Mouse (Mus musculus): ENCODE measurements around the gene Smg8. TPM values are rescaled to one million over a fixed set of nuclear protein-coding genes. Genes with fewer than 3 reads are reported as not detected.

Smg8 gene
- polyA plus RNA-seq, 1 experiment from 2014 or later = 6.7 TPM

DNA sequence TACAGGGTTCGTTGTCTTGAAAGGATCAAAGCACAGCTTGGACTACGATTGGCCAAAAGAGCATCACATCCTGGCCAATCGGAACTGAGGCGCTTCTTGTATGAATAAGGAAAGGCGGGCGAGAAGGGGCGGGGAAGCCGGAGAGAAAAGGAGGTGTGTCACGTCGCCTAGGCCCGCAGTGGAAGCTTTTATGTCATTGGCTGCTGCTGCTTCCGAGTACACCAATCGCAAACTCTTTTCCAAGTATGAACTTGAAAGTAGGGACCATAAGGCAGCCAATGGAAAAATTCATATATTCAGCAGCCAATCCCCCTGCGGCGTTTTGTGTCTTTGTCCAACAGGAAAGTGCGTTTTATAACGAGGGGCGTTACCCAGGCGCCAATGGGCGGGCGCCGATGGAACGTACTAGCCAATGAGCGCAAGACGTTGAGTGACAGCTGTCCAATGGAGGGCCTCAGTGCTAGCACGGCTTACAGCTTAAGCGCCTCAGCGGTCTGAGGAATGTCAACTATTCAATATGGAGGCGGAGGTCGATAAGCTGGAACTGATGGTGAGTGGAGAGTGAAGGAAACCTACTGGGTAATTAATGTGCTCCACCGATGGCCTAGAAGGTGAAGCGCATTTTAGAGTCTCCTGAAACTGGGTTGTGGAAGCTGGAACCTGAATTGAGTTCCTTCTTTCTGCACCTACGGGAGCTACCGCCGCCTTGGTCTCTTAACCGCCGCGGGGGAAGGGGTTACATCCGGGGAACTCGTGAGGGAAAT lies 22.4 kb upstream of the Smg8 start, which contains the start of gene Ska2:
TSS of gene Ska2 (plus strand) at position 480 of the 764 bp plus-strand sequence.
- Histone ChIP-seq H3K27me3 (ENCODE audit: control insufficient read depth, insufficient read depth, low read depth, low read length) (no peaks in the 10 kb centered on the region), H3K36me3 (ENCODE audit: control insufficient read depth, insufficient read depth) (peaks cover 35% of the 10 kb centered on the region), H3K4me1 (ENCODE audit: control insufficient read depth, low read depth, low read length) (peaks cover 11% of the 10 kb centered on the region), H3K4me3 (ENCODE audit: low read depth, low read length) (peak within 1 kb of the TSS; percentile 85), H3K4me2 (ENCODE audit: low read depth, low read length) (peak within 1 kb of the TSS; percentile 69), H3K27ac (ENCODE audit: low read length) (peak within 1 kb of the TSS; percentile 90), H3K9me3 (replicated peaks; ENCODE audit: control insufficient read depth, low read length) (no peaks in the 10 kb centered on the region), H3K9ac (ENCODE audit: low read depth, low read length) (peak within 1 kb of the TSS; percentile 88)
- WGBS (ENCODE audit: insufficient replicate concordance) = under 1% methylated on average over 40 of the region's 40 CpGs
- peak; percentile 94 for ATAC-seq (ENCODE audit: low read depth)

DNA sequence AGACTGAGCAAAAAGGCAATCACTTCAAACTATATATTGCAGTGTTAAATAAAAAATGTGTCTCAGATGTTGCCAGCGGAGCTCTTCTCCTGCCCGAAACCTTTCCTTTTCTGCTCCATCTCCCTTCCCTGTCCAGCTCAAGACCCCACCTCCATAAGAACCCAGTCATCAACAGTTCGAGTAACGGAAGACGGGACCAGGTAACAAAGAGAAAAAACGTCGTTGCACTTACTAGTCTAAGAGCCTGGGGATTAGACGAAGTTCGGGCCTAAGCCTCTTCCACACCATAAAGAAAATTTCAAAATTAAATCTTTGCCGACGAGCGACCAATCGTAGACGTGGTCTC lies 21.8 kb upstream of the Smg8 start, which contains the start of gene Prr11:
TSS of gene Prr11 (minus strand) at position 300 of the 346 bp plus-strand sequence.
- peak within 1 kb of the TSS; percentile 69 for H3K4me2 ChIP-seq (ENCODE audit: low read depth, low read length)
- peak within 1 kb of the TSS; percentile 85 for H3K4me3 ChIP-seq (ENCODE audit: low read depth, low read length)
- H3K27me3 ChIP-seq (ENCODE audit: control insufficient read depth, insufficient read depth, low read depth, low read length) = no peaks in the 10 kb centered on the region
- peak within 1 kb of the TSS; percentile 90 for H3K27ac ChIP-seq (ENCODE audit: low read length)
- peak within 1 kb of the TSS; percentile 88 for H3K9ac ChIP-seq (ENCODE audit: low read depth, low read length)
- no peaks in the 10 kb centered on the region for H3K9me3 ChIP-seq (replicated peaks; ENCODE audit: control insufficient read depth, low read length)
- 0% methylated on average over 14 of the region's 14 CpGs for WGBS (ENCODE audit: insufficient replicate concordance)
- peaks cover 11% of the 10 kb centered on the region for H3K4me1 ChIP-seq (ENCODE audit: control insufficient read depth, low read depth, low read length)
- peaks cover 36% of the 10 kb centered on the region for H3K36me3 ChIP-seq (ENCODE audit: control insufficient read depth, insufficient read depth)
- no peak for ATAC-seq (ENCODE audit: low read depth)

DNA sequence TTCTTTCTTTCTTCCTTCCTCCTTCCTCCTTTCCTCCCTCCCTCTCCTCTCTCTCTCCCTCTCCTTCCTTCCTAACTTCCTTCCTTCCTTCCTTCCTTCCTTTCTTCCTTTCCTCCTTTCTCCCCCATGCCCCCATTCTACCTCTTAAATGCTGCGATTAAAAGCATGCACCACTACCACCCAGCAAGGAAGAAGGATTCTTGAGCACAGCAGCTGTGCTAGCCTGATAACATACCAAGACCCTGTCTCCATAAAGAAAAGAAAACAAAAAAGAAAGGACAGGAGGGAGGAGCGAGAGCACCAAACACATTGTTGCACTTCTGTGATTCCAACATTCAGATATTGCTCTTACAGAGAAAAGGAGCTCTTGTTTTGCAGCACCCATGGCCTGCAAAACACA lies 568 bp upstream of the Smg8 start:
- H3K36me3 ChIP-seq (ENCODE audit: control insufficient read depth, insufficient read depth) = peaks cover 25% of the 10 kb centered on the region
- peak overlapping the region; percentile 78 for H3K4me2 ChIP-seq (ENCODE audit: low read depth, low read length)
- H3K9me3 ChIP-seq (replicated peaks; ENCODE audit: control insufficient read depth, low read length) = no peaks in the 10 kb centered on the region
- H3K27ac ChIP-seq (ENCODE audit: low read length) = no peak overlapping the region; the same call in 1 of the 2 replicates
- H3K4me3 ChIP-seq (ENCODE audit: low read depth, low read length) = peak overlapping the region; percentile 89
- H3K27me3 ChIP-seq (ENCODE audit: control insufficient read depth, insufficient read depth, low read depth, low read length) = no peaks in the 10 kb centered on the region
- ATAC-seq (ENCODE audit: low read depth) = peak; percentile 34; the same call in 1 of the 2 replicates
- 19% methylated on average over 2 of the region's 2 CpGs for WGBS (ENCODE audit: insufficient replicate concordance)
- H3K4me1 ChIP-seq (ENCODE audit: control insufficient read depth, low read depth, low read length) = peaks cover 24% of the 10 kb centered on the region
- H3K9ac ChIP-seq (ENCODE audit: low read depth, low read length) = peak overlapping the region; percentile 83

DNA sequence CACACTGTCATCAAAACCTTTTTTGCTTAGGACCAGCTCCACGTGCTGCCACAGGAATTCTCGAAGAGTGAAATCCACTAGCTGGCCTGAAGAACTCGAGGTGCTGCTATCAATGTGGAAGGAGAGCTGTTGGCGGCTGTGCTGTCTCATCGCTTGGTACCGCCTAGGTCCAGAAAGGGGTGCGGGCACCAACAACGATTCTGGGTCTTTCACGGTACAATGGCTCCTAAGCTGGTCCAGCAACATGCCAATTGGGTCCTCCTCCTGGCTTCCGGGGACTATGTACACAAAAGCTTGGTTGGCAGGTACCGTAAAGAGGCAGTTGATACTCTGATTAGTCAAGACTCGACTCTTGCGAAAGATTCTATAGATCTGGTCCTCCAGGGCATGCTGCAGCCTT lies 1.1 kb downstream of the Smg8 start:
- Histone ChIP-seq H3K27ac (ENCODE audit: low read length) (no peak overlapping the region), H3K27me3 (ENCODE audit: control insufficient read depth, insufficient read depth, low read depth, low read length) (no peaks in the 10 kb centered on the region)
- WGBS (ENCODE audit: insufficient replicate concordance) = 76% methylated on average over 13 of the region's 13 CpGs

DNA sequence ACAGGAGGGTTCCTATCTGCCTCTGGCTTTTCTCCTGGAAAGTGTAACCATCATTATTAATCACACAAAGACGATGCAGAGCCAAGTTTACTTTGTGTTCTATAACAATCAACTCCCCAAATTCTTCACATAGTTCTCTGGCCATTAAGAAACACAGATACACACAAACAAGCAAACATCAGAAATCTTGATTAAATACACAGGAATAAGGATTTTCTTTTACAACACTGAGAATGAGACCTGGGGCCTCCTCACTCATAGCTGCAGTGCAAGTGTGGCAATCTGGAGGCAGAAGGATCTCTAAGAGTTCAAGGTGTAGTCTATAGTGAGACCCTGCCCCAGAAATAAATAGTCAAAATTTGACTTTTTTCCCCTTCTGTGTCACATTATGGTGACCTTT lies 2.9 kb downstream of the Smg8 start:
- WGBS (ENCODE audit: insufficient replicate concordance) = 57% methylated on average over 1 of the region's 1 CpGs
- Histone ChIP-seq H3K4me1 (ENCODE audit: control insufficient read depth, low read depth, low read length) (peaks cover 24% of the 10 kb centered on the region), H3K4me3 (ENCODE audit: low read depth, low read length) (no peak overlapping the region), H3K27me3 (ENCODE audit: control insufficient read depth, insufficient read depth, low read depth, low read length) (no peaks in the 10 kb centered on the region), H3K4me2 (ENCODE audit: low read depth, low read length) (no peak overlapping the region), H3K27ac (ENCODE audit: low read length) (no peak overlapping the region), H3K9me3 (replicated peaks; ENCODE audit: control insufficient read depth, low read length) (no peaks in the 10 kb centered on the region), H3K9ac (ENCODE audit: low read depth, low read length) (no peak overlapping the region), H3K36me3 (ENCODE audit: control insufficient read depth, insufficient read depth) (peaks cover 6% of the 10 kb centered on the region)
- ATAC-seq (ENCODE audit: low read depth) = no peak

More for the DNA sequence above, 1.1 kb downstream of the Smg8 start:
- Histone ChIP-seq H3K4me1 (ENCODE audit: control insufficient read depth, low read depth, low read length) (peaks cover 24% of the 10 kb centered on the region), H3K9ac (ENCODE audit: low read depth, low read length) (peak overlapping the region; percentile 83; the same call in 1 of the 2 replicates), H3K9me3 (replicated peaks; ENCODE audit: control insufficient read depth, low read length) (no peaks in the 10 kb centered on the region), H3K36me3 (ENCODE audit: control insufficient read depth, insufficient read depth) (peaks cover 8% of the 10 kb centered on the region; the same call in 1 of the 2 replicates), H3K4me2 (ENCODE audit: low read depth, low read length) (peak overlapping the region; percentile 78), H3K4me3 (ENCODE audit: low read depth, low read length) (peak overlapping the region; percentile 89)
- ATAC-seq (ENCODE audit: low read depth) = no peak

DNA sequence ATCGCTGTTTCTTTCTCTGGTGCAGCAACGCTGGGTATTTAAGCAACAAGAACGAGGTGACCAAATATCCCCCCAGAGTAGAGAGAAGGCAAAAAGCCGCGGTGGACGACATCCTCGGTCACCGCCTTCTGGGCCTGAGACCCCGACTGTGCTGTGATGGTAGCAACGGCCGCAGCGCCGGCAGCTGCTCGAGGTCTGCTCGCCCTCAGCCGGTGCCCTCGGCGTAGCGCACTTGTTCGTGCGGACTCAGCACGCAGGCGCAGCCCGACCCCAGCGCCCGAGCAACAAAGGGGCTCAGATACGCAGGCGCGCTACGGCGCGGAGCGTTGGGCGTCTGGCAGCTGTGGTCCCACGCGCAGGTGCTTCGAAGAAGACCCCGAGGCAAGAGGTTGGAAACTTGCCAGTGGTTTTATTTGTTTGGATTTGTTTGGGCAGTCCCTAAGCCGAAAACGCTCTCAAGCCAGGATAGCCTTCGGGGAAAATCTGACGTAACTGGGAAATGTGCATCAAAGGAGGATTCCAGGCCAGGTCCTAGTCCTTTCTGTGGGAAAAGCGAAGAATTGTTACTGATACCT lies 12.6 kb downstream of the Smg8 start, which contains the start of gene Gdpd1:
TSS of gene Gdpd1 (minus strand) at position 197 of the 575 bp plus-strand sequence.
- H3K4me3 ChIP-seq (ENCODE audit: low read depth, low read length) = peak within 1 kb of the TSS; percentile 64
- no peaks in the 10 kb centered on the region for H3K9me3 ChIP-seq (replicated peaks; ENCODE audit: control insufficient read depth, low read length)
- H3K27me3 ChIP-seq (ENCODE audit: control insufficient read depth, insufficient read depth, low read depth, low read length) = no peaks in the 10 kb centered on the region
- WGBS (ENCODE audit: insufficient replicate concordance) = 2% methylated on average over 43 of the region's 43 CpGs
- H3K4me2 ChIP-seq (ENCODE audit: low read depth, low read length) = peak within 1 kb of the TSS; percentile 99
- peaks cover 11% of the 10 kb centered on the region for H3K4me1 ChIP-seq (ENCODE audit: control insufficient read depth, low read depth, low read length)
- ATAC-seq (ENCODE audit: low read depth) = peak; percentile 90
- H3K27ac ChIP-seq (ENCODE audit: low read length) = no peak within 1 kb of the TSS
- peak within 1 kb of the TSS; percentile 75 for H3K9ac ChIP-seq (ENCODE audit: low read depth, low read length)
- peaks cover 7% of the 10 kb centered on the region; the same call in 1 of the 2 replicates for H3K36me3 ChIP-seq (ENCODE audit: control insufficient read depth, insufficient read depth)

DNA sequence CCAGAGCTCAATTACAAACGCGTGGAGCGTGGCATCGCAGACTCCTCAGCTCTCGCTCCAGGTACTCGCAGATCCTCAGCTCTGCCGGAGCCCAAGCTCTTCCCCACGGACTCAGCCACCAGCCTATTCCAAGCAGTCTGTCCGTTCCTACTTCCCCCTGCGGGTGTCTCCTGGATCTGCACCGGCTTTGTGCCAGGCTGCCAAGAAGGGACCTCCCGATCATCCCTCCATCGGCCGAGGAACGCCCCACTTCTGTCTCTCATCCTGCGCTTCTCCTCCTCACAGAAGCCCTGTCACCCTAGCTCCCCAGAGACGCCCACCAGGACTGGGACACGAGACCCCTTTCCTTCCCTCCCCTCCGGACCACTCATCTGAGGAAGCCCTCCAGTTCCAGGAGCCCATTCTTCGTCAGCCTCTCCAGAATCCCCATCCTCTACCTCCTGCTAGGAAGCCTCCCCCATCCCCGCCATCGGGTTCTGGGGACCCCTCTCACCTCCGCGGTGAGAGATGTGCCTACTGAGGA lies 13.2 kb downstream of the Smg8 start:
- Histone ChIP-seq H3K9ac (ENCODE audit: low read depth, low read length) (peak overlapping the region; percentile 75), H3K27me3 (ENCODE audit: control insufficient read depth, insufficient read depth, low read depth, low read length) (no peaks in the 10 kb centered on the region), H3K27ac (ENCODE audit: low read length) (no peak overlapping the region), H3K4me3 (ENCODE audit: low read depth, low read length) (peak overlapping the region; percentile 64), H3K4me1 (ENCODE audit: control insufficient read depth, low read depth, low read length) (peaks cover 11% of the 10 kb centered on the region), H3K4me2 (ENCODE audit: low read depth, low read length) (peak overlapping the region; percentile 99), H3K36me3 (ENCODE audit: control insufficient read depth, insufficient read depth) (peaks cover 7% of the 10 kb centered on the region; the same call in 1 of the 2 replicates), H3K9me3 (replicated peaks; ENCODE audit: control insufficient read depth, low read length) (no peaks in the 10 kb centered on the region)
- 3% methylated on average over 24 of the region's 24 CpGs for WGBS (ENCODE audit: insufficient replicate concordance)
- ATAC-seq (ENCODE audit: low read depth) = peak; percentile 62

DNA sequence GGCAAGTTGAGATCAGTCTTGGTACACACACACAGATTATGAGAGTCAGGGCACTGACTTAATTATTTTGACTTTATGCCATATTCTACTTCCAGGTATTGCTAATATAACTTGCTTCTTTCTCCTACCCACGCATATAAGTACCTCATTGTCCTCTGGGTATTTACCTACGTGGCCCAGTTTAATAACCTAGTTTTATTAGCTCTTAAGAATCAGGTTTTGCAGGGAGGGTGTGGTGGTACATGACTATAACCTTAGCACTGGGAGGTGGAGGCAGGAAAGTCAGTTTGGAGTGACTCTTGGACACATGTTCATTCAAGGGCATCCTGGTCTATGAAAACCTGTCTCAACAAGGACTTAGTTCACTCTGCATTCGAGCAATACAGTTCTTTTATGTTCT lies 24.5 kb downstream of the Smg8 start:
- H3K9ac ChIP-seq (ENCODE audit: low read depth, low read length) = no peak overlapping the region
- 47% methylated on average over 3 of the region's 3 CpGs for WGBS (ENCODE audit: insufficient replicate concordance)
- H3K4me3 ChIP-seq (ENCODE audit: low read depth, low read length) = no peak overlapping the region
- H3K4me2 ChIP-seq (ENCODE audit: low read depth, low read length) = no peak overlapping the region
- H3K36me3 ChIP-seq (ENCODE audit: control insufficient read depth, insufficient read depth) = no peaks in the 10 kb centered on the region
- H3K9me3 ChIP-seq (replicated peaks; ENCODE audit: control insufficient read depth, low read length) = no peaks in the 10 kb centered on the region
- no peaks in the 10 kb centered on the region for H3K27me3 ChIP-seq (ENCODE audit: control insufficient read depth, insufficient read depth, low read depth, low read length)
- no peaks in the 10 kb centered on the region for H3K4me1 ChIP-seq (ENCODE audit: control insufficient read depth, low read depth, low read length)
- ATAC-seq (ENCODE audit: low read depth) = no peak
- no peak overlapping the region for H3K27ac ChIP-seq (ENCODE audit: low read length)

DNA sequence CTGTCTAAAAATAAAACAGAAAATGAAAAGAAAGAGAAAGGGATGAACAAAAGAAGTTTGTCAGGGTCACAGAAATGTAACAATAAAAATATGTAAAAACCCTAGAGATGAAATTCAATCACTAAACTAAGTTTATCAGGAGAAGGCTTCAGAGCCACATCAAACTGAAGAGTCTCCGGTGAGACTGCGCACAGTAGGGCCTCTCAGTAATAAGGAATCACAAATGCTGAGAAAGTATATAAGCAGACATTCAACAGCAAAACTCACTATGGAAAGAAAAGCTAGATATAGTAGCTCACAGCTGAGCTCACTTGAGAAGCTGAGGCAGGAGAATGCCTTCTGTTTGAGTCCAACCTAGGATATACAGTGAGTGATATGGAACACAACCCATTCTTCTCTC lies 26.2 kb downstream of the Smg8 start:
- H3K4me1 ChIP-seq (ENCODE audit: control insufficient read depth, low read depth, low read length) = peaks cover 8% of the 10 kb centered on the region
- no peak overlapping the region for H3K4me2 ChIP-seq (ENCODE audit: low read depth, low read length)
- no peak overlapping the region for H3K4me3 ChIP-seq (ENCODE audit: low read depth, low read length)
- 88% methylated on average over 2 of the region's 2 CpGs for WGBS (ENCODE audit: insufficient replicate concordance)
- no peaks in the 10 kb centered on the region for H3K27me3 ChIP-seq (ENCODE audit: control insufficient read depth, insufficient read depth, low read depth, low read length)
- H3K36me3 ChIP-seq (ENCODE audit: control insufficient read depth, insufficient read depth) = no peaks in the 10 kb centered on the region
- H3K27ac ChIP-seq (ENCODE audit: low read length) = no peak overlapping the region
- H3K9ac ChIP-seq (ENCODE audit: low read depth, low read length) = no peak overlapping the region
- ATAC-seq (ENCODE audit: low read depth) = no peak
- H3K9me3 ChIP-seq (replicated peaks; ENCODE audit: control insufficient read depth, low read length) = no peaks in the 10 kb centered on the region

Data from liver, embryonic 16.5 days (tissue).